Mouse (Mus musculus): ENCODE results near the gene Inpp4a. TPM values are rescaled to one million over a fixed set of nuclear protein-coding genes. Genes with fewer than 3 reads are reported as not detected.

Gene Inpp4a
- 20.3 TPM for polyA plus RNA-seq (2015; fragmentation: Illumina TruSeq; extraction: RNeasy Lipid Tissue Mini Kit (QIAGEN cat#74804); ENCODE audit: insufficient read depth, low replicate concordance)

DNA sequence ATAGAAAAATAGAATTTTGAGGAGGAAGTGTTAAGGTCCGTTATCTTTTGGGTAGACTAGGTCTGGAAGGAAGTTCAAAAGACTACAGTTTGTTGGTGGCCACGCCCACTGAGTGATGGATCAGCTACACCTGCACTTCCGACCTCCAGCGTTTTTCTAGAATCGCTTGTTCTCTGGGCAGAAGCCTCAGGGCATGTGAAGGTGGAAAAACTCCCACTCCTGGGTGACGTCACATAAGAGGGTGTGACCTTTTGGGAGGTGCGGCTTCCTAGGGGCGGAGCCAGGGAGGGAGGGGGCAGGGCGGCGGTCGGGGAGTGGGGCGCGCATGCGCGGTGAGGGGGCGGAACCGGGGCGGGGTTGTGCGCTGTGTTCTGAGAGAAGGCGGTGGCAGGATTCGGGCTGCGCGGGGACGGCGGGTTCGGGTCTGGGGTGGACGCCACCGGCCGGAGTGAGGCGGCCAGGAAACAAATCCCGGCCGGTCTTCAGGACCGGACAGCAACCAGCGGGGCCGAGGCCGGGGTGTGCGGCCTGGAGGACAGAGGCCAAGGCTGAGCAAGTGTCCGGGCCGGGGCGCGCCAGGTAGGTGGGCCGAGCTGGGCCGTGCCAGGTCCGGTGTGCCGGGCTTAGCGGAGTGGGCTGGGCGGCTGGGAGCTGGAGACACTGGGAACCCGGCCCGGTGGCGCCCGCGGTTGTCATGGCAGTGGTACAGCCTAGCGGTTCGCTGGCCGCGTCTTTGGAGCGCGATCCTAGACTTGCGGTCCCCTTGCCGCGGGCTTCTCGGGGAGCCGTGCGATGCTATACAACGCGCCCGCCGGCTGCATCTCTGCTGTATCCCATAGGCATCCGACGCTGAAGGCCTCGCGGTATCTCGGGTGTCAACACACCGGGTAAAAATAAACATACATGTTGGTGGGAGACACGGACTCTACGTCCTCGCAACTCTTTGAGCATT, at the start of gene Inpp4a:
TSS of gene Inpp4a (plus strand) at position 326 of the 952 bp plus-strand sequence.

GRCm38 (mm10) chr1:37429366-37430296, 130.0 kb downstream of the Inpp4a start, which contains the start of the genes Coa5 and Unc50:
Gene Coa5 (minus strand): TSS chr1:37430103.
Gene Unc50 (plus strand): TSS chr1:37430139.

Other genes starting within 250 kb of the Inpp4a start
- 0.70 TPM for gene Cnga3, start 85.4 kb upstream of the Inpp4a start, polyA plus RNA-seq (2015; fragmentation: Illumina TruSeq; extraction: RNeasy Lipid Tissue Mini Kit (QIAGEN cat#74804); ENCODE audit: insufficient read depth, low replicate concordance)
- 89.8 TPM for gene Coa5, start 130.2 kb downstream of the Inpp4a start, polyA plus RNA-seq (2015; fragmentation: Illumina TruSeq; extraction: RNeasy Lipid Tissue Mini Kit (QIAGEN cat#74804); ENCODE audit: insufficient read depth, low replicate concordance)
- gene Unc50, start 130.3 kb downstream of the Inpp4a start, polyA plus RNA-seq (2015; fragmentation: Illumina TruSeq; extraction: RNeasy Lipid Tissue Mini Kit (QIAGEN cat#74804); ENCODE audit: insufficient read depth, low replicate concordance), result 79.0 TPM
- 53.3 TPM for gene Mgat4a, start 241.2 kb downstream of the Inpp4a start, polyA plus RNA-seq (2015; fragmentation: Illumina TruSeq; extraction: RNeasy Lipid Tissue Mini Kit (QIAGEN cat#74804); ENCODE audit: insufficient read depth, low replicate concordance)